Mouse (Mus musculus) induced T-regulatory cell, adult 2 months (primary cell): ENCODE measurements around the gene Alpk3.
A peak's percentile ranks its signal among the peaks of the same experiment; 100 is the strongest.
"Not testable (repeated sequence)": the region's sequence is repeated elsewhere in the genome, so short reads cannot be mapped to it uniquely, and the experiment has no call there.

Experiments
- DNase-seq: peaks from one replicate; pipeline ENCODE4 v3.0.0-alpha.2; 2012; ENCODE audit warnings: low read depth

Gene Alpk3

DNA sequence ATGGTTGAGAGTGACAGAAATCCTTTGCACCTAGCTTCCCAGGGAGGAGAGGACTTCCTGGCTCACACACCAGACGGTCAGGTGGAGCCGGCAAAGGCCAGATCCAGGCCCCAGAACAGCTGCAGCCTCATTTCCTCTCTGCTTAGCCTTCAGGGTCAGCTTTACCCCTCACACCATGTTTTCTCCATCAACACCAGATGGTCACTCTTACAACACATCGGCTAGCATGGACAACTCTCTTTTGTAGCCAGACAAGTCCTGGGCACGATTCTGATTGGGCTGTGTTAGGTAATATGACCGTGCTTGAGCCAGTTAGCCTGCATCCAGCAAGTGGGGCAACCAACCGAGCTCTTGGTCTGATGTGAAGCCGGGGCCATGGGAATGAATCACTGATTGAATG is 74.5 kb downstream of the Alpk3 start:
- DNase-seq: no peak

DNA sequence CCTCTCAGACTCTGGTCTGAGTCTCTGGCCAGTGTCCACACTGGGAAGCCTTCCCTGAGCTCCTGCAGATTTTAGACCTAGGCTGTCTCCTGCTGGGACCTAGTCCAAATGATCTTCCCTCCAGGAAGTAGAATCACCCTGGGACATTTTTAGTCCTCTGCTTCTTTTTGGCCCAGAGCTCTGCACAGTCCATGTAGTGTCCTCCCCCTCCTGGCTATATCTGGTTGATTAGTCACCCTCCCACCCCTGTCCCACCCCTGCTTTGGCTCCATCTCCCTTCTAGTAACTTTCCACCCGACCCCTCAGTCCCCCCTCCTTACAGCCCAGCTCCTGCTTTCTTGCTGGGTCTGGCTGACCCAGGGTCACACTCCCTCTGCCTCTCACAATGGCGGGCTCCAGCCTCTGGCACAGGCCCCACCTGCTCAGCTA is 75.5 kb downstream of the Alpk3 start:
- DNase-seq: no peak

DNA sequence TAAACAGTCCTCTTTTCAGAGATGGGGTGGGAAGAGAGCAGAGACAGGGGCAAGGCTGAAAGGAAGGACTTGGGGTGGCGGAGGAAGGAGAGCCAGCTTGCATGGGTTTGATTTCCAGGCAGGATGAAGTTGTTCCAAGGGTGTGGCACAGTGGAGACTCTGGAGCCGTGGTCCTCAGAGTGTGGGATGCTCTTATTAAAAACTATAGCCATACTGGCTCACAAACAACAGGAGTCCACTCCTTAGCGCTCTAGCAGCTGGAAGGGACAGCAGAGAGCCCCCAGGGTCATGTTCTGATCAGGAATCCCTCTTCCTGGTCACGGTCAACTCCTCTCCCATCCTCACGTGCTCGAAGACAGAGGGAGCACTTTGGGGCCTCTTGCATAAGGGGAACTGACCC is 76.0 kb downstream of the Alpk3 start:
- no peak for DNase-seq

DNA sequence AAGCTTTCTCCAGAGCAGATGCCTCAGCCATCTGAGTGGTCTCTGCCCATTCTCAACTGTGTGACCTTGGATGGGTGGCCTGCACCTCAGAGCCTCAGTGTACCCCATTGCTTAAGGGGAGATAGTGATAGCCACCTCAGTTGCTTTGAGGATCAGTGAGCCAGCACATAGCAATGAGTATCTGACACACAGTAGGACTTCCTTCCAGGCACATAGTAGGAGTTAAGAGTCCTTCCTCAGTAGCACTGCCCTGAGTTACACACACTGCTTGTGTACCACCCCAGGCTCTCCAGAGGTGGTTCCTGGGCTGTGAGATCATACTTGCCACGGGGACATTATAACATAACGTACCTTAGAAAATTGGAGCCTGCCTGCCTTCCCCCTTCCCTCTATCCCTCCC is 76.5 kb downstream of the Alpk3 start:
- DNase-seq: no peak

DNA sequence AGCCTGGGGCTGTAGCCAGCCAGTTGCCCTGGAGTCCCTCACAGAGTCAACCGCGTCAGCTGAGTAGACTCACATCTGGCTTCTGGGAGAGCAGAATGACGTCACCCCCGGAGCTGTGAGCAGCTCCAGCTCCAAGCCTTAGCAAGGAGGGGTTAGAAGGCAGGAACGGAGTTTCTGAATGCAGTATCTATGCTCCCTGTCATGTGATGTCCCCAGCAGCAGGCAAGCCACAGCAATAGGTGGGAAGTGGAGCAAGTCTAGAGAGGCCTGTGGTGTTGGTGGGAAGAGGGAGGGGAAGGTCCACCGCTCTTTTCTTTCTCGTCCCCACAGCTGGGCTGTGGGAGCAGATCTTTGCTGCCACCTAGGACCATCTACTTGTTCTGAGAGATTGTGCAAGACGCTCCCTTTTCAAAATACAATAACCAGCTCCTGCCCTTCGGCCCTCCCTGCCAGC is 77.2 kb downstream of the Alpk3 start:
- DNase-seq: no peak

DNA sequence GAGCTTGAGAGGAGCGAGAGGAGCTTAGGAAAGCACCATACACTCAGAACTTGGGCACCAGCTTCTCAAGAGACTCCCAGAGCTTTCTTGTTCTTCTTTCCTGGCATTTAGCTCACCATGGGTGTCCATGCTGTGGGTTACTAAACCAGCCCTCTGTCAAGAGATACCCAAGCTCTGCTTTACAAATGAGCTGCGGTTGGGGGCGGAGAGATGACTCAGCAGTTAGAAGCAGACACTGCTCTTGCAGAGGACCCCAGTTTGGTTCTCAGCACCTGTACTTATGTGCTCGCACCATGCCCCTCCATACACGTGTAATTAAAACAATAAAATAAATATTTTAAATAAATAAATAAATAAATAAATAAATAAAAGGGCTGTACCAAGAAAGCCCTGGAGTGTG is 79.9 kb downstream of the Alpk3 start:
- DNase-seq: no peak

DNA sequence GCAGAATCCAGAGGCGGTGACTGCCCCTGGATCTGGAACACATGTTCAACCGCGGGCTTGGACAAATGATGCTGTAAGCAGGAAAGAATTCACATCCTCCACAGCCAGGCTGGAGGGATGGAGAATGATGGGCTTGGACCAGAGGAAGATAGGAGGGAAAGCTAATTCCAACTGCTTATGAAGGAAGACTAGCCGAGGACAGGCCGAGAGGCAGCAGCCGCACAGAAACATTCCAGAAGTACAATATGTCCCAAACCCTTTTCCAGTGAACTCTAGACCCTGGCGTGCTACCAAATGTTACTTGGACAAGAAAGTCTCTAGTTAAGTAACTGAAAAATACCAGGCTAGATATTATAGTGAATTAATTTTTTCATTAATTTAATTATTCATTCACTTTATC is 81.7 kb downstream of the Alpk3 start:
- no peak for DNase-seq

DNA sequence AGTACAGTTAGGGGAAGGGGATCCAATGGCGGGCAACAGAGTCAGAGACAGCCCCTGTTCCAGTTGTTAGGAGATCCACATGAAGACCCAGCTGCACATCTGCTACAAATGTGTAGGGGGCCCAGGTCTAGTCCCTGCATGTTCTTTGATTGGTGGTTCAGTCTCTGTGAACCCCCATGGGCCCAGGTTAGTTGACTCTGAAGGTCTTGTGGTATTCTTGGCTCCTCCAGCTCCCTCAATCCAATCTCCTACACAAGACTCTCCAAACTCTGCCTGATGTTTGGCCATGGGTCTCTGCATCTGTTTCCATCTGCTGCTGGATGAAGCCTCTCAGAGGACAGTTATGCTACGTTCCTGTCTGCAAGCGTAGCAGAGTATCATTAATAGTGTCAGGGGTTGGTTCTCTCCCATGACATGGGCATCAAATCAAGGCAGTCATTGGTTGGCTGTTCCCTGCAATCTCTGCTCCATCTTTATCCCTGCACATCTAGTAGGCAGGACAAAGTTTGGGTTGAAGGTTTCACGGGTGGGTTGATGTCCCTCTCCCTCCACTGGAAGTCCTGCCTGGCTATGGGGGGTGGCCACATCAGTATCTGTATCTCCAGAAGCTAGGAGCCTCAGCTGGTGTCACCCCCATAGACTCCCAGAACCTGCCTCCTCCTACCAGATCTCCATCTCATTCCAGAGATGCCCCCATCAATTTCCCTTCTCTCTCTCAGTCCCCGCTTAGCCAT is 82.4 kb downstream of the Alpk3 start:
- no peak for DNase-seq

DNA sequence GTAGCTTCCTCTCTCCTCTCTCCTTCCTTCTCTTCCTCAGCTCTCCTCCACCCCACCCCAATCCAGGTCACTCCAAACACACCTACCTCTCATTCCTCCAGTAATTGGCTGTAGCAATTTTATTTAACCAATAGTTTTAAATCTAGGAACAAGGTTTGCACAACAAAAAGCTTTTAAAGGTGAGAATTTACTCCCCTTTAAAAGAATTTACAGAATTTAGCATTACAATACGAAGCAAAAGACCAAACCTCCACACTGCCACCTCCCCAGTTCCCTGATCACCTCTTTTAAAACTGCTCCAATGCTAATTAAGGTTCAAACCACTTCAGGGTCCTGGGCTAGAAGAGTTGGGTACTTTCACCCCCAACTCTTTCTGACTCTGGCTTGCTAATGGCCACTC is 84.1 kb downstream of the Alpk3 start:
- DNase-seq: no peak

DNA sequence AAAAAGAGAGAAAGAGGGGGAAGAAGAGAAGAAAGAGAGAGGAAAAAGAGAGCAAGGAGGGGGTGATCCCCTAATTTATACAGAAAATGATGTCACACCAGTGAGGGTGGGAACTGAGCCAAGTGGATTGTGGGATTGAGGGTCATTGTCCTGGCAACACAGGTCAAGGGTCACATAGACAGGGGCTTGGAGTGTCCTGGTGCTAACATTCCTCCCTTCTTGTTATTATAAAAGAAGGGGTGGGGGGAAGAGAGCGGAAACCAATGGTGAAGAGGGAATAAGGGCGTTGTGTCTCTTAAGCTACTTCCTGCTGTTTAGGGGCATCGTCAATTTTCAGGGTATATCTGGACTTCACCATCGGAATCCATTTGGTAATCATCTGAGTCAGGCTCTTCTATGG is 85.7 kb downstream of the Alpk3 start:
- not testable (repeated sequence) for DNase-seq

DNA sequence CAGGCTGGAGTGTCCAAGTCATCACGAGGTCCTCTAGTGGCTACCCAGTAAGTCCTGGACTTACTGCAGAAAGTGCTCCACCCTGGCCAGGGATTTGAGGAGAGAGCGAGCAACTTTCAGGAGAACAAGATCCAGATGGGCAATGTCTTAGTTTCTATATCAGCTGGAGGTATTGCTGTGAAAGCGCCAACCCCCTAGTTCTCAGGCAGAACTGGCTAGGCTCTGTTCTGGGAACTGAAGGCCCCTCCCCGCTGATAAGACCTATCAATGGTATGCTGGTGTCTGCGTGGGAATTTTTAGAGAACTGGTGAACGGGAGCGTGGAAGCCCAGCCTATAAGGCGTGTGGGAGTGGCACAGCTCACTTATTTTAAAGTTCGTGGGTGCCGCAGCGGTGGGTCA is 92.4 kb downstream of the Alpk3 start:
- no peak for DNase-seq

DNA sequence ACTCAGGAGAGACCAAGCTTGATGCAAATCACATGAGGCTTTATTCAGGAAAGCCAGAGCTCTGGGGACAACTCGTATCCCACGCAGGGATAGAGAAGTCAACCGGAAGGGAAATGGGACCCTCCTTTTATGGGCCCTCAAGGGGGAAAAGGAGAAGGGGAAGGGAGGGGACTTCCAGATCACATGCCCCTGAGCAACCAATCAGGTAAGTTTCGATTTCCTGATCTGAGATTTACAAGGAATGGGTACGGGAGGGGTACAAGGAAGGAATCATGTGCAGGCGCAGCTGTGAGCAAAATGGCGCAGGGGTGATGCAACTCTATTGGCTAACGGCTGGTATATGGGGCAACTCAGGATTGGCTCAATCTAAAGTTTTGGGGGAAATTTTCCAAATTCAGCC is 93.8 kb downstream of the Alpk3 start:
- DNase-seq: no peak

DNA sequence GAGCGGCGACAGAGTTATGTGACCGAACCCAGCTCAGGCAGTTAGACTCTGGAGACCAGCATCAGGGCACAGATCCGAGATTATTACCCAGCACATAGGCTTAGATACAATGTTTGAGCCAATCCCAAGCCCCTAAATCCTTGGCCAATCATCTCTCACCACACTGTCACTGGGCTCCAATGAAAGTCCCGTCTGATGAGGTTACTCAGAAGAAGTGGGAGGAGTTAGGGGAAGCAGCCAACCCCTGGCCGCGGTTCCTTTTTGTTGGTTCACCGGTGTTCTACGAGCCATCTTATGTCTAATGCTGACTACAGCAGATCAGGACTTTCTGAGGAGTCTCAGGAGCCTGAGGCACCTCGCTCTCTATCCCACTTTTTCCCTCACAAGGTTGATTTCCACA is 94.9 kb downstream of the Alpk3 start:
- no peak for DNase-seq

DNA sequence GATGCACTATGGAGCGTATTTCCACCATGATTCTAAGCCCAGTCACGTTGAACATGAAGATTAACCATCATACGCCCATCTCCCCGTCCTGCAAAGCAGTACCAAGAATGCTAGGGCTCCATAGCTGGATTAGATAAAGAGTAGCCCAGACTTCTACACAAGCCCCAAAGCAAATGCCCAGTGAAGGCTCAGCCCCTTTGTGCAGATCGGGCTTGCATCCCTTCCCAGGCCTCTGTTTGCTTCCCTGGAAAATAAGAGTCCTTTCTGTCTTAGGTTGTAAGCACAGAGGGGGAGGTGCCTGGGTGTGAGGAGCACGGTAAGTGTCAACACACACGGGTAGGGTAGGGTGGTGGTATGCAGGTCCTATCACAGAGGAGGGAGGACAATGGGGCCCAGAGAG is 95.4 kb downstream of the Alpk3 start:
- DNase-seq: no peak

DNA sequence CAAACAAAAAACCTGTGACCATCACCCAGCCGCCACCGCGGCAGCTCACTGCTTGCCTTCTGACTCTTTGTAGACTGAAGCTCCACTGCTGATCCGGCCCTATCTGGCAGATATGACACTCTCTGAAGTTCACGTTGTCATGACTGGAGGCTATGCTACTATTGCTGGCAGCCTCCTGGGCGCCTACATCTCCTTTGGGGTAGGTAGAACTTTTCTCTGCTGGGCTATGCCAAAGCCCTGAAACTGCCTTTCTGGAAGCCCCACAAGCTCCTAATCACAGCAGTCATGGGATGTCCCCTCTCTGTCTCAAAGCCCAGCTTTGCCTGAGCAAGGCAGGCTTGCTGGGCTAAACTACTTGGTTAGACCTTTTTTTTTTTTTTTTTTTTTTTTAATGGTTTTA is 95.9 kb downstream of the Alpk3 start:
- DNase-seq: no peak

DNA sequence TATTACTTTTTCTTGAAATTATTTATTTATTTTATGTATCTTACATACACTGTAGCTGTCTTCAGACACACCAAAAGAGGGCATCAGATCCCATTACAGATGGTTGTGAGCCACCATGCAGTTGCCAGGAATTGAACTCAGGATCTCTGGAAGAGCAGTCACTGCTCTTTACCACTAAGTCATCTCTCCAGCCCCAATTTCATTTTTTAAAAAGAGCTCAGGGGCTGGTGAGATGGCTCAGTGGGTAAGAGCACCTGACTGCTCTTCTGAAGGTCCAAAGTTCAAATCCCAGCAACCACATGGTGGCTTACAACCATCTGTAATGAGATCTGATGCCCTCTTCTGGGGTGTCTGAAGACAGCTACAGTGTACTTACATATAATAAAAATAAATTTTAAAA is 96.8 kb downstream of the Alpk3 start:
- DNase-seq: not testable (repeated sequence)

DNA sequence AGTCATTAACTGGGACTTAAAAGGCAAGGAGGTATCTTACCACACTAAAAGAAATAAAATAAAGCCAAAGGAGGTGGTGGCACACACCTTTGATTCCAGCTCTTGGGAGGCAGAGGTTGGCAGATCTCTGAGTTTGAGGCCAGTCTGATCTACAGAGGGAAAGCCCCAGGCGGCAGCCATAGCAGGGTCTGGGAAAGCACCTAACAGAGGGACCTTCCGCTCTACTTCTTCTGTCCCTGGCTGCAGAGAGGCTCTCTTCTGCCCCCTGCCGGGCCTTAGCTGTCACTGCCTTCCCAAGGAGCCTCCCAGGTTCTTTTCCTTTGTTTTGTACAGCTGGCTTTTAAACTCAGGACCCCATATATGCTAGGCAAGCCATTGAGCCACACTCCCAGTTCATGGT is 97.6 kb downstream of the Alpk3 start:
- peak; percentile 93 for DNase-seq
